Mouse (Mus musculus) liver, adult 2 months (tissue): ENCODE measurements around the gene Tmem62.

ENCODE experiments used
- CTCF ChIP-seq: fragments of 200-500 bp; IDR thresholded peaks from 2 replicates; pipeline ENCODE4 v1.5.1; 2011; ENCODE audit warnings: low read depth, low read length, control low read depth
- POLR2A ChIP-seq: fragments of 200-500 bp; IDR thresholded peaks from 2 replicates; pipeline ENCODE4 v1.6.1; 2011; ENCODE audit warnings: low read length, control low read depth; ENCODE audit not compliant: insufficient read depth; ENCODE audit errors: extremely low read depth

DNA sequence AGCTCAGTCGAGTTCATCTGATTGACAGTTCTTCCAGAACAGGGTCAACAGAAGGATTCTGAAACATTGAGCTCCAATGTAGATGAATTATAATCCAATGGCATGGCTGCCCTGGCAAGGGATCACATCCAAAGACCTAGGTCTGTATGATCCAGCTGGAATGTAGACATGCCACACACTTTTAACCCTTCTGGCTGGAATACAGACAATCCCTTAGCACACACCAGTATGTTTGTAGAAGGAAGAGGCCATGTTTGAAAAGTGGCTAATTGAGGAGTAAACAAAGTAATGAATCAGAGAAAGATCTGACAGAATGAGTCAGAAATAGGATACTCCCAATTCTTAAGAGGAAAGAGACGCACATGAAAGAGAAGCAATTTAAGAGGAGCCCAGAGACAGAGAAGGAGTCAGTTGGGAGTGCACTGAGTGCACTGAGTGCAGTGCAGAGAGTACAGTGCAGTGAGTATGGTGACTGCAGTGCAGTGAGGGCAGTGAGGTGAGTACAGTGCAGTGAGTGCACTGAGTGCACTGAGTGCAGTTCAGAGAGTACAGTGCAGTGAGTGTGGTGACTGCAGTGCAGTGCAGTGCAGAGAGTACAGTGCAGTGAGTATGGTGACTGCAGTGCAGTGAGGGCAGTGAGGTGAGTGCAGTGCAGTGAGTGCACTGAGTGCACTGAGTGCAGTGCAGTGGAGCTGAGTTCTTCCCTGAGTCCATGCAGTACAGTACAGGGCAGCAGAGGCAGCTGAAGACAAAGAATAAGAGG, 24.5 kb upstream of the Tmem62 start:
- TF ChIP-seq CTCF (no peak), POLR2A (no peak)
